Mouse (Mus musculus) liver, embryonic 12.5 days (tissue): ENCODE results near the gene Cdkn2d. TPM values are rescaled to one million over a fixed set of nuclear protein-coding genes. Genes with fewer than 3 reads are reported as not detected.

Source experiments
- ATAC-seq: fragments of 200-750 bp; cut with Nextera tagmentation; 2 replicates; pipeline ENCODE4 v1.8.0; 2017; ENCODE audit warnings: moderate number of reproducible peaks, mild to moderate bottlenecking, moderate library complexity
- H3K27ac ChIP-seq: fragments of 300-500 bp; sonication (generic); 2 replicates; pipeline ENCODE4 v1.5.1; 2016; ENCODE audit warnings: mild to moderate bottlenecking
- H3K27me3 ChIP-seq: fragments of 300-500 bp; sonication (generic); replicated peaks from 2 replicates; pipeline ENCODE4 v1.6.1; 2016; ENCODE audit warnings: mild to moderate bottlenecking, moderate library complexity
- H3K36me3 ChIP-seq: fragments of 300-500 bp; sonication (generic); 2 replicates; pipeline ENCODE4 v1.6.1; 2016; ENCODE audit warnings: mild to moderate bottlenecking, moderate library complexity
- H3K4me1 ChIP-seq: fragments of 300-500 bp; sonication (generic); 2 replicates; pipeline ENCODE4 v1.6.1; 2016
- H3K4me2 ChIP-seq: fragments of 300-500 bp; sonication (generic); 2 replicates; pipeline ENCODE4 v1.6.1; 2016; ENCODE audit warnings: mild to moderate bottlenecking, moderate library complexity
- H3K4me3 ChIP-seq: fragments of 300-500 bp; sonication (generic); 2 replicates; pipeline ENCODE4 v1.5.1; 2016; ENCODE audit warnings: mild to moderate bottlenecking, moderate library complexity
- H3K9ac ChIP-seq: fragments of 300-500 bp; sonication (generic); 2 replicates; pipeline ENCODE4 v1.6.1; 2016; ENCODE audit warnings: mild to moderate bottlenecking, moderate library complexity
- H3K9me3 ChIP-seq: fragments of 300-500 bp; sonication (generic); replicated peaks from 2 replicates; pipeline ENCODE4 v1.6.1; 2016; ENCODE audit warnings: mild to moderate bottlenecking, moderate library complexity
- WGBS: fragments of 180-500 bp; shearing (Covaris S2); methylation state at CpG from one replicate; pipeline ENCODE4 v1.1.7; 2016; ENCODE audit not compliant: insufficient replicate concordance; 5-methylcytosine and 5-hydroxymethylcytosine counted together
- polyA plus RNA-seq: library from polyadenylated mRNA; unstranded; fragments of >200 nt; fragmentation: Nextera tagmentation; extraction: Ambion mirVana; gene quantifications from 2 replicates; pipeline ENCODE4 v1.2.1, GENCODE M21; 2016

The Cdkn2d gene
- polyA plus RNA-seq, 1 experiment from 2014 or later, result 87.4 TPM

DNA sequence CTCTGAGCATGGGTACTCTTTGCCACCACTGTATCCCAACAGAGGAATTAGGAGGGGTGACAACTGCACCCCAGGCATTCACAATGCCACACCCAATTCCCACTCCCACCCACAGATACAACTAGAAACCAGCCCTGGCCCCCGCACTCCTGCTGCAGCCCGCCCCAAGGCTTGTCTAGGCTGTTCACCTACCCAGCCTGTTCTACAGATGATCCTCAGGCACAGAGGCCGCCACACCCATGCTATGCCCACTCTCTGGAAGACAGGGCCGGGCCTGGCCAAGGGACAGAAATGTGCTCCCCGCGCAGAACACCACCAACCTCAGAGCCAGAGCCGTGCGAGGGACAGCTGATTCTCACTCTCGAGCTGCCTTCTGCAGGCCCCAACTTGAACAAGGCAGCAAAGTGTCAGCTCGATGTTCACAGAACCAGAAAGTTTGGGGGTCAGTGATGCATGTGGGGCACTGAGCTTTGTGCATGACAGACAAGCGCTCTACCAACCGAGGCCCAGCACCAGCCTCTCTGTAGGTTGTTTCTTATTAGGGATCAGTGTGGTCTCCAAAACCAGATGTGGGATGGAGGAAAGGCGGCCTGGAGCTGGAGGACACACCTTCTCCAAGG lies 40.0 kb downstream of the Cdkn2d start:
- Histone ChIP-seq H3K27me3 (peaks cover 80% of the 10 kb centered on the region), H3K4me2 (no peak overlapping the region), H3K36me3 (no peaks in the 10 kb centered on the region), H3K4me3 (no peak overlapping the region), H3K27ac (no peak overlapping the region), H3K4me1 (peaks cover 19% of the 10 kb centered on the region), H3K9ac (no peak overlapping the region), H3K9me3 (no peaks in the 10 kb centered on the region)
- no peak for ATAC-seq
- 65% methylated on average over 13 of the region's 13 CpGs for WGBS

DNA sequence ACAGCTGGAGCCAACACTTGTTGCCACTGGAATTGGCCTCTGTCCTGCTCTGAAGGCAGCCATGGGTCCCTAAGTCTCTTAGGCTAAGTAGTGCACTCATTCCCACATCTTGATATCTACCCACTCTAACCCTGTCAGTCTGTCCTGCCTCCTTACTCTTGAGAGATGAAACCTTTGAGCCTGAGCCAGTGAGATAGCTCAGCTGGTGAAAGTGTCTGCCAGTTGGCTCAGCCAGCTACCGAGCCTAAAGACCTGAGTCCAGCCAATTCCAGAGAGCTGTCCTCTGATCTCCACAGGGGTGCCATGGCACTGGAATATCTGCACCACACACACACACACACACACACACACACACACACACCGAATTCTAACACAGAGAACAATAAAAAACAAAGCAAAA lies 40.7 kb downstream of the Cdkn2d start:
- Histone ChIP-seq H3K27me3 (peaks cover 87% of the 10 kb centered on the region), H3K9ac (no peak overlapping the region)
- 48% methylated on average over 2 of the region's 2 CpGs for WGBS

DNA sequence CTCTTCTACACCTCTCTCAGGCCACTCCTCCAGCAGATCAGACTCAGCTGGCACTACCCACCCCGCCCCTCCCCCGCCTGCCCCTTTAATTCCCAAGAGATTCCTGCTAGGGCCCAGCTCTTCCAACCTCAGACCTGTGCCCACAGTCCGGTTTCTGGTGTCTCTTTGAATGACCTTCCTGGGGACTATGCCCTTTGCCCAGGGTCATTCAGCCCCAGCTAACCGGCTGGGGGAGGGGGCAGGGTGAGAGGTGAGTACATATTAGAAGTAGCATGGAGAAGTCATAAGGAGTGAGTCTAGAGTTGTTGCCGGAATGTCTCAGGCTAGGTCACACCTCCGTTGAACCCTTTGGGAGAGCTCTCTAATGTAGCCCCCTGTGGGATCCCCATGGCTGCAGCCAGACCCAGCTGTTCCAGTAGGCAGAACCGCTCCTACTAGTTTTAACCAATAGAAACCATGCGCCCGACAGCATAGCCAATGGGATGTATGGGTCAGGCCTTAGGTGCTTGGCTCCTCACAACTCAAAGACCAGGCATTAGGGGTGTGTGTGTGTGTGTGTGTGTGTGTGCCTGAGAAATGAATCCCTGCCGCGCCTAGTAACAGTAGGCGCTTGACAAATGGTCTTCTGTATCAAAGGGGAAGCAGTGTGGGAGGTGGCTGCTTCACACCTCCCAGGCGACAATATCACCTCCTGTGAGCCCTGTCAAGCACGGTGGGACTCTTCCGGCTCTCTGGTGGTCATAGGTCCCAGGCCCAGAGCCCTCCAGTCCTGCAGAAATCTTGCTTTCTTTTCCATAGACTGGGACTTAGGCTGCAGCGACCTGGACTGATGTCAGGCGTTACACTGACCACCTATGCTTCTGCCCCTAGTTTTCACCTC lies 41.3 kb downstream of the Cdkn2d start:
- H3K27me3 ChIP-seq, result peaks cover 92% of the 10 kb centered on the region
- 18% methylated on average over 17 of the region's 17 CpGs for WGBS
- H3K4me2 ChIP-seq, result no peak overlapping the region
- H3K36me3 ChIP-seq, result no peaks in the 10 kb centered on the region
- no peaks in the 10 kb centered on the region for H3K9me3 ChIP-seq
- no peak overlapping the region for H3K4me3 ChIP-seq
- no peak overlapping the region for H3K27ac ChIP-seq
- H3K4me1 ChIP-seq, result peaks cover 22% of the 10 kb centered on the region
- ATAC-seq, result peak; percentile 51
- H3K9ac ChIP-seq, result no peak overlapping the region

More for the DNA sequence above, 40.7 kb downstream of the Cdkn2d start:
- Histone ChIP-seq H3K9me3 (no peaks in the 10 kb centered on the region), H3K4me2 (no peak overlapping the region), H3K36me3 (no peaks in the 10 kb centered on the region), H3K27ac (no peak overlapping the region), H3K4me1 (peaks cover 19% of the 10 kb centered on the region), H3K4me3 (no peak overlapping the region)
- no peak for ATAC-seq

DNA sequence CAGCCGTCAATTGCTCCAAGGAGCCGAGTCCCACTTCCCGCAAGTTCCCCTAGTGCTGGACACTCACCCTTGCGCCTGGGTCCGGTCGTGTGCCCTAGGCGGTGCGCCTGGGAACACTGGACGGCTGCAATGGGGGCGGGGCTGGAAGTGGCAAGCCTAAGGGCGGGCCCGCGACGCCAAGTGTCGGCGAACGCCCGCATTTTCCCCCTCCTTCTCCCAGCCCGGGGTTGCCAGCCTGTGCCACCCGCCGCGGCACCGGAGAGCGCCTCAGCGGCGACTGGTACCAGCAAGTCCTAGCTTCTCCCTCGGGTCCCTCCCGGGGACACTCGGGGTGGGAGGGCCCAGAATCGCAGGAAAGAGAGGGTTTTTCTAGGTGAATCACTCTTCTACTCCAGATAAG lies 42.9 kb downstream of the Cdkn2d start, which contains the start of gene S1pr5:
S1pr5 (minus strand) TSS at position 118 of the 400 bp plus-strand sequence.
- WGBS, result 4% methylated on average over 30 of the region's 30 CpGs
- H3K9me3 ChIP-seq, result no peaks in the 10 kb centered on the region
- ATAC-seq, result no peak

DNA sequence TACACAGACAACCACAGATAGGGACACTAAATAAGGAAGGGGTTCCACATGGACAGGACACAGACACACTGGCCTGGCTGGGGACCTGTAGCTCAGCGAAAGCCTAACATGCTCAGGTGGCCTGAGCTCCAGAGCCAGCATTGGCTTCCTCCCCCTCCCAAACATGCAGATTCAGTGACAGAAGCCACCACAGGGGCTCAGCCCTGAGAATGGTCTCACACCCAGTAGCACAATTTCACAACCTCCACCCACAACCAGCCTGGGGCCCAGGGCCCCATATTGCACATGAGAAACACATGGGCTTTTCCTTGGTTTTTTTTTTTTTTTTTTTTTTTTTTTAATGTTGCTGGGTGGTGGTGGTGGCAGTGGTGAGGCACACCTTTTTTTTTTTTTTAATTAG lies 44.9 kb downstream of the Cdkn2d start:
- H3K4me1 ChIP-seq, result peaks cover 34% of the 10 kb centered on the region
- 74% methylated on average over 1 of the region's 1 CpGs for WGBS
- H3K36me3 ChIP-seq, result no peaks in the 10 kb centered on the region
- H3K4me2 ChIP-seq, result no peak overlapping the region
- 0 out of 2 replicates have a peak, but pooled peaks cover 4% of the 10 kb centered on the region for H3K9me3 ChIP-seq
- peaks cover 98% of the 10 kb centered on the region for H3K27me3 ChIP-seq
- no peak overlapping the region for H3K27ac ChIP-seq
- H3K4me3 ChIP-seq, result no peak overlapping the region
- no peak for ATAC-seq
- H3K9ac ChIP-seq, result no peak overlapping the region

More for the DNA sequence above, 42.9 kb downstream of the Cdkn2d start, which contains the start of gene S1pr5:
- no peak within 1 kb of the TSS for H3K27ac ChIP-seq
- H3K4me3 ChIP-seq, result peak within 1 kb of the TSS; percentile 38
- H3K4me2 ChIP-seq, result peak within 1 kb of the TSS; percentile 53
- no peak within 1 kb of the TSS for H3K9ac ChIP-seq
- peaks cover 34% of the 10 kb centered on the region for H3K4me1 ChIP-seq
- H3K27me3 ChIP-seq, result peaks cover 99% of the 10 kb centered on the region
- H3K36me3 ChIP-seq, result no peaks in the 10 kb centered on the region

DNA sequence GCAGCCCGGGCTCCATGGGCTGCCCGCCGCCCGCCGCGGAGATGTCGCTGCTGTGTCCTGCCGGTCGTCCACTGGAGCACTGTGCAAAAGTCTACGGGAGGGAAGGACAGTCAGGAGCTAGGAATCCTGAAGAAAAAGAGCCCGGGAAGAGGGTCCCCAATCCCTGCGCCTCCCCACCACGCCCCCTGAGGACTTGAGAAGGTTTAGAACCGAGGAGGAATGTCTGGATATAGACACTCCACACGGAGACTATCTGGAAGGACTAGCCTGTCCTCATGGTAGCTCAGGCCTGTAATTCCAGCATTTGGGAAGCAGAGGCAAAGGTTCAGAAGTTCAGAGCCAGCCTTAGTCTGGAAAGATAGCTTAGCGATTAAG lies 46.1 kb downstream of the Cdkn2d start:
- WGBS, result 5% methylated on average over 16 of the region's 16 CpGs
- H3K9me3 ChIP-seq, result 0 out of 2 replicates have a peak, but pooled peaks cover 4% of the 10 kb centered on the region
- peaks cover 86% of the 10 kb centered on the region for H3K27me3 ChIP-seq
- H3K4me1 ChIP-seq, result peaks cover 35% of the 10 kb centered on the region
- no peak for ATAC-seq
- no peak overlapping the region for H3K27ac ChIP-seq
- no peaks in the 10 kb centered on the region for H3K36me3 ChIP-seq
- H3K4me2 ChIP-seq, result peak overlapping the region; percentile 68
- no peak overlapping the region for H3K9ac ChIP-seq
- H3K4me3 ChIP-seq, result peak overlapping the region; percentile 39

DNA sequence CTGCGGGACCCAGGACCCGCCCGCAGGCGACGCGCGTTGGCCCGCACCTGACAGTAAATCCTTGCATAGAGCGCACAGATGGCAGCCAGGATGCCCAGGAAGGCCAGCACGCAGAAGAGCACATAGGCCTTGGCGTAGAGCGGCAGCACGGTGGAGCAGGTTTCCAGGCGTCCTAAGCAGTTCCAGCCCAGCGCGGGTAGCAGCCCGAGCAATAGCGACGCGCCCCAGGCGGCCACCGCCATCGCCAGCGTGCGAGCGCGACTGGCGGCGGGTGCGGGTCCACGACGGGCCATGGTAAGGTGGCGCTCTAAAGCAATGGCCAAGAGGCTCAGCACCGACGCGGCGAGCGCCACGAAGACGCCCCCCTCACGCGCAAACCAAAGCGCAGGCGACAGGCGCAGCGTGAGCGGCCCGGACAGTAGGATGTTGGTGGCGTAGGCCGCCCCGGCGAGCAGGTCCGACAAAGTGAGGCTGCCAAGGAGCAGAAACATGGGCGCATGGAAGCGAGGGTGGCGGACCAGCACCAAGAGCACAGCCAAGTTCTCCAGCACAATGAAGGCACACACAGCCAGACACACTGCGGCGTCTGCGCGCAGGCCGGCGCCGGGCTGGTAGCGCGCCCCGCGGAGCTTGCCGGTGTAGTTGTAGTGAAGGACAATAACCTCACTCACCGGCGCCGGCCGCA lies 46.6 kb downstream of the Cdkn2d start:
- 0 out of 2 replicates have a peak, but pooled peaks cover 4% of the 10 kb centered on the region for H3K9me3 ChIP-seq
- H3K4me1 ChIP-seq, result peaks cover 37% of the 10 kb centered on the region
- H3K4me2 ChIP-seq, result peak overlapping the region; percentile 68
- H3K27me3 ChIP-seq, result peaks cover 81% of the 10 kb centered on the region
- H3K4me3 ChIP-seq, result peak overlapping the region; percentile 39
- H3K27ac ChIP-seq, result no peak overlapping the region
- H3K9ac ChIP-seq, result no peak overlapping the region
- ATAC-seq, result no peak
- WGBS, result 2% methylated on average over 72 of the region's 72 CpGs
- H3K36me3 ChIP-seq, result no peaks in the 10 kb centered on the region

DNA sequence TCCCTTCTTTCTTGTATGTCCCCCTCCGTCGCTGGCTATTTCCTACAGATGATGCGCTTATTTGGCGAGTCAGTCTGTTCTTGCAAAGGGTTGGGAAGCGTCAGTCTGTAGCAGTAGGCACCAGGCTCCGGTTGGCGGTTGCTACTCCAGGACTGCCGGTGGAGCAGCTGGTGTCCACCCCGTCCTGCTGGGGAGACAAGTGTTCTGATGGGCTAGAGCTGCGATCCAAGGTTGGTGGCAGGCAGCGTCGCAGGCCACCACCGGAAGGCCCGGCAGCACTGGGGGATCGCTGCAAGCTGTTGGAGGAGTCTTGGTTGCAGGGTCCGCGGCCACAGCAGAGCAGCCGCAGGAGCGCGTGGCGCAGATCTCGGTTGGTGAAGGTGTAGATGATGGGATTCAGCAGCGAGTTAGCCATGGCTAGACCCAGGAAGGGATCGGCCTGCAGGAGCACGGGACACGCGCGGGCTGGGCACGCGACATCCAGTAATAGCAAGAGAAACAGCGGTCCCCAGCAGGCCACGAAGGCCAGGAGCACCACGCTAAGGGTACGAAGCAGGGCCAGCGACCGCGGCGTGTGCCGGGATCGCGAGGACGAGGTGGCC lies 47.3 kb downstream of the Cdkn2d start:
- no peak for ATAC-seq
- Histone ChIP-seq H3K4me3 (peak overlapping the region; percentile 39), H3K9me3 (0 out of 2 replicates have a peak, but pooled peaks cover 4% of the 10 kb centered on the region), H3K9ac (no peak overlapping the region), H3K27ac (no peak overlapping the region), H3K36me3 (no peaks in the 10 kb centered on the region), H3K27me3 (peaks cover 74% of the 10 kb centered on the region), H3K4me2 (peak overlapping the region; percentile 68), H3K4me1 (peaks cover 38% of the 10 kb centered on the region)
- WGBS, result 6% methylated on average over 42 of the region's 42 CpGs

DNA sequence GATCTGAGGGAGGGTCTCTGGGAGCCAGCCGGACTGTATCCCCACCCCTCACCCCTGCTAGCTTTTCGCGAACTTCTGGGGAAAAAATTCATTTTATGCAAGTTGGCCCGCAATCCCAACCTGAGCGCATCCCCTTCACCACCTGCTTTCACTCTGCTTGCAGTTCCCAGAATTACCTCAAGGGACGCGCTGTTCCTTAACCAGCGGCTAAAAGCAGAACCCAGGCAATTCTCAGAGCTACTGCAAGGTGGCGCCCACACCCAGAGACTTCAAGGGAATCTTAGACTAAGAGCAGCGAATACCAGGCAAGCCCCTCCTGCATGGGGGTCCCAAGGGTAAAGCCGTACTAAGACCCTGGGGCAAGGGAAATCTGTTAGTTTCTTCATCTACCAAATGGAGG lies 49.9 kb downstream of the Cdkn2d start:
- 3% methylated on average over 11 of the region's 11 CpGs for WGBS
- H3K27me3 ChIP-seq, result peaks cover 49% of the 10 kb centered on the region
- no peak overlapping the region for H3K9ac ChIP-seq
- H3K36me3 ChIP-seq, result peaks cover 10% of the 10 kb centered on the region
- 0 out of 2 replicates have a peak, but pooled peaks cover 4% of the 10 kb centered on the region for H3K9me3 ChIP-seq
- H3K4me1 ChIP-seq, result peaks cover 48% of the 10 kb centered on the region
- H3K4me2 ChIP-seq, result no peak overlapping the region
- no peak overlapping the region for H3K4me3 ChIP-seq
- no peak overlapping the region for H3K27ac ChIP-seq
- ATAC-seq, result no peak

DNA sequence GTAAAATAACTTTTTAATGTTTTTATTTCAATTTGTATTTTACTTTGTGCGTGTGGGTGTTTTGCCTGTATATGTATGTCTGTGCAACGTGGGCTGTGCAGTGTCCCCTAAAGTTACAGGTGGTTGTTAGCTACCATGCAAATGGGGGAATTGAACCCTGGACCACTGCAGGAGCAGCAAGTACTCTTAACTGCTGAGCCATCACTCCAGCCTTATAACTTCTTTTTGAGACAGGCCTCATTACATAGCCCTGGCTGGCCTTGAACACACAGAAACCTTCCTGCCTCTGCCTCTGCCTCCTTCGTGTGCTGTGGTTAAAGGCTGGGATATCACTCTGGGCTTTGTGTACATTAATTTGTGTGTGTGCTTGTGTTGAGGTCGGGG lies 51.8 kb downstream of the Cdkn2d start:
- H3K4me3 ChIP-seq, result peak overlapping the region; percentile 93

DNA sequence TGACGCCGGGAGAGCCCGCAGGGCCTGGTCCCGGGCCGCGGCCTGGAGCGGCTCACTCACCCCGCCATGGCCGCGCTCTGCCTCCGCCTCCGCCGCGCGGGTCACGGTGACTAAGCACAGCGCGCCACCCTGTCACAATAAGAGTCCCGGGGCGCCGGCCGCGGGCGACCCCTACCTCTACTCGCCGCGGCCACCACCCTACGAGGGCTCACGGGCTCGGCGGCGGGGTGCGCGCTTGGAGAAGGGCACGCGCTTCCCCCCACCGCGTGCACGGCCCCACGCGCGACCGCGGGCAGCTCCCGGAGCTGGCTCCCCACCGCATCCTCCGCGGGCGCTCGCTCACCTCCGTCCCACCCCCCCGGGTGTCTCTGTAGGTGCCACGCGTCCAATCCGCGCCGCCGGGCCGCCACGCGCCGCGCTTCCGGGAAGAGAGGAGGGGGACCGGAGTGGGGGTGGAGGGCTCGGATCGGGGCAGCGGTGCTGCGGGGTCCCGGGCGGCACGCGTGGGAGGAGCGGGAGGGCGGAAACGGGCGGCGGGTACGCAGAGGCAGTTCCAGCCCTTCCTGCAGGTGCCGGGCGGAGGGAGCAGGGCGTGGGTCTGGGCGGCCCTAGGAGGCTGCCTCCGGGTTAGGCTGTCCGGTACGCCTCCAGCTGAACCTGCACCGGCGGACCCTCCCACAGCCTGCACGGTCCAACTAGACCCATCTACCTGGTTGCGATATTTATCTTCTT lies 52.3 kb downstream of the Cdkn2d start, which contains the start of gene Keap1:
Keap1 (minus strand) TSS at position 629 of the 732 bp plus-strand sequence.
- H3K4me1 ChIP-seq, result peaks cover 51% of the 10 kb centered on the region
- peaks cover 25% of the 10 kb centered on the region for H3K27me3 ChIP-seq
- peak within 1 kb of the TSS; percentile 93 for H3K4me3 ChIP-seq
- peak; percentile 87 for ATAC-seq
- peaks cover 34% of the 10 kb centered on the region for H3K36me3 ChIP-seq
- 2% methylated on average over 90 of the region's 90 CpGs for WGBS
- peak within 1 kb of the TSS; percentile 98 for H3K9ac ChIP-seq
- peak within 1 kb of the TSS; percentile 96 for H3K27ac ChIP-seq
- H3K4me2 ChIP-seq, result peak within 1 kb of the TSS; percentile 77
- H3K9me3 ChIP-seq, result 0 out of 2 replicates have a peak, but pooled peaks cover 4% of the 10 kb centered on the region

More for the DNA sequence above, 51.8 kb downstream of the Cdkn2d start:
- peaks cover 29% of the 10 kb centered on the region for H3K36me3 ChIP-seq
- peak overlapping the region; percentile 77 for H3K4me2 ChIP-seq
- H3K27me3 ChIP-seq, result peaks cover 30% of the 10 kb centered on the region
- peaks cover 56% of the 10 kb centered on the region for H3K4me1 ChIP-seq
- H3K27ac ChIP-seq, result peak overlapping the region; percentile 96
- H3K9ac ChIP-seq, result peak overlapping the region; percentile 98
- 20% methylated on average over 4 of the region's 4 CpGs for WGBS
- peak; percentile 0; the same call in 1 of the 2 replicates for ATAC-seq
- H3K9me3 ChIP-seq, result 0 out of 2 replicates have a peak, but pooled peaks cover 4% of the 10 kb centered on the region
